Mouse (Mus musculus) thymus, postnatal 25 days (tissue): ENCODE measurements around the gene Tns3.

Experiments
- DNase-seq: peaks from one replicate; pipeline ENCODE4 v3.0.0; 2022

Tns3 gene

GRCm38 (mm10) chr11:8513359-8514253, 150.7 kb downstream of the Tns3 start:
- DNase-seq: no peak

GRCm38 (mm10) chr11:8510294-8510693, 154.0 kb downstream of the Tns3 start:
- no peak for DNase-seq

- DNase-seq: no peak
Observed at GRCm38 (mm10) chr11:8509614-8510013, 154.7 kb downstream of the Tns3 start.

GRCm38 (mm10) chr11:8503735-8504134, 160.6 kb downstream of the Tns3 start:
- no peak for DNase-seq

DNA sequence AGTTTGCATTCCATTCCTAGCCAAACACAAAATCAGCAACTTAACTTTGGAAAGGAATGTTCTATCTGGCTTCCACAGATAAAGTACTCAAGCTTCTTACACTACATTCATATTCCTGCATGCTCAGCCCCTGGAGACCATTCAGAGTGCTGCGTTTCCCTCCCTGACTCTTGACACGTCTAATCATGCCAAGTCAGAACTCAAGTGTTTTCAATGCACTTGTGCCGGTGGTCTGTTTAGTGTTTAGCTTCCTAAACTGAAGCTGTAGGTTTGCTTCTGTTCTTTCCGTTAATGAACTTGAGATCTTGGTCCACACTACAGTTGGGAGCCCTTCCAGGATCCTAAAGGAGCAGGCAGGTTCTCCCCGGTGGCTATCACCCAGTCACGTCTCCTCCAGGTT, 163.5 kb downstream of the Tns3 start:
- no peak for DNase-seq

DNA sequence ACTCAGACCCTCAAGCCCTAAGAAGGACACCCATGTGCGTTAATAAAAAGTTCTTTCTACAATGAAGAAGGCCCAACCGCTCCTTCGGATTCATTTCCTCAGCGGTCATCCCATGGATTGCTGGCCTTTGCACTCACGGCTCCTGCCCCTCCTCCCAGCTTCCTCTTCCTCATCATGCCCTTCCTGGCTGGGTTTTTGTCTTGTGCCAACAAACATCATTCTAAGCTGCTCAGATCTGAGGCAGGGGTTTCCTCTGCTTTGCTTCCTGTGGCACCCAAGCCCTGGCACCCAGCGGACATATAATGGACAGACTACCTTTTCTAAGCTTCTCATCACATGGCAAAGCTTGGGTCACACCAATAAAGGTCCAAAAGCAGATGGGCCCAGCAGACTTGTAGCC, 167.2 kb downstream of the Tns3 start:
- DNase-seq: no peak

GRCm38 (mm10) chr11:8496686-8497085, 167.6 kb downstream of the Tns3 start:
- DNase-seq: no peak

GRCm38 (mm10) chr11:8495801-8496200, 168.5 kb downstream of the Tns3 start:
- DNase-seq: no peak

GRCm38 (mm10) chr11:8495036-8495435, 169.3 kb downstream of the Tns3 start:
- DNase-seq: no peak

- DNase-seq: no peak
Observed at GRCm38 (mm10) chr11:8493931-8494490, 170.3 kb downstream of the Tns3 start.

DNA sequence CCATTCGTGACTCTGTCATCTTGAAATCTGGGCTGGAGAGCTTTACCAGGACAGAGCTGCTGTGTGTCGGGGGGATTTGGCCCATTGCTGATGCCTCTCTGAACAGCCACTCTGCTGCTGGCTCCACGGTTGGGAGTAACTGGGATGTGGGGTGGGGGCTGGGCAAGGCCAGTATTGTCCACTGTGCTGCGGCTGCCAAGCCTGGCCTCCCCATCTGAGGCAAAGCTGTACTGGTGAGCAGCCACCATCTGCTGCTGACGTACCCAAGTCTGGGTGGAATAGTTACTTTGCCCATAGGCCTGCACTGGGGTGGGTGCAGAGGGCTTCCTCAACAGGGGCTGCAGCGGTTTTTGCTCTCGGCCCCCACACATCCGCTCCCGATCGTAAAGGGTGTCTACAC, 172.0 kb downstream of the Tns3 start:
- no peak for DNase-seq

- DNase-seq: no peak
Observed at GRCm38 (mm10) chr11:8488248-8488647, 176.1 kb downstream of the Tns3 start.

- DNase-seq: no peak
Observed at GRCm38 (mm10) chr11:8486552-8486951, 177.8 kb downstream of the Tns3 start.

DNA sequence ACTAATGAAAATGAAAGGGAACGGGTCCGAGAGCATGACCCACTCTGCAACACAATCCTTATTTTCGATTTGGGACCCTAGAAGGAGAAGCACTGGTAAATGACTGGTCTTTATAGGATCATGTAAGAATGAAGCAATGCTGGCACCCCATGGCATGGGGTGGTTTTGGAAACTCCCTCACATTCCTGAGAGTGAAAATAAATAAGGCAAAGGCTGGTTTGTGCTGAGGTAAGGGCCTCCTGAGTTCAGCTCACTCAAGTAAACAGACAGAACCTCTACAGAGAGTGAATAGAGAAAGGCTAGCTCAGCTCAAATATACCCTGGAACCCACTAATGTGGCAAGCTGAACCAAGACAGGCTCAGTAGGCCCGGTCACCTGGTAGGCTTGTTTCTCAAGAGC, 179.8 kb downstream of the Tns3 start:
- DNase-seq: no peak

DNA sequence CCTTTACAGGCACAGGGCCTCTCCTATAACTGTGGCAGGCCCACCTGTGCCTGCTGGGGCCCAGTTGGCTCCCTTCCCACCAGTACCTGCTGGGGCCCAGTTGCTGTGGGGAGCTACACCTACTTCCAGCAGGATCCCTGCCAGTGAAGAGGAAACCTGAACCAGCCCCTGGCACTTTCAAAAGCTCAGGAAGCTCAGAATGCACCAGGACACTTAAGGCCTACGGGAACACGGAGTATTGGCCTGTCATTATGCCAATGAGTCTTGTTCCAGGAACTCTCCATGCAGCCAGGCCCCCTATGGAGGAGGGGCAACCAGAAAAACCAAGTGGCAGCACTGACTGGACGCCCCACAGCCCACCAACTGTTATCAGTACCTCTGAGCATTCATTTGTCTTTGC, 181.6 kb downstream of the Tns3 start:
- no peak for DNase-seq

DNA sequence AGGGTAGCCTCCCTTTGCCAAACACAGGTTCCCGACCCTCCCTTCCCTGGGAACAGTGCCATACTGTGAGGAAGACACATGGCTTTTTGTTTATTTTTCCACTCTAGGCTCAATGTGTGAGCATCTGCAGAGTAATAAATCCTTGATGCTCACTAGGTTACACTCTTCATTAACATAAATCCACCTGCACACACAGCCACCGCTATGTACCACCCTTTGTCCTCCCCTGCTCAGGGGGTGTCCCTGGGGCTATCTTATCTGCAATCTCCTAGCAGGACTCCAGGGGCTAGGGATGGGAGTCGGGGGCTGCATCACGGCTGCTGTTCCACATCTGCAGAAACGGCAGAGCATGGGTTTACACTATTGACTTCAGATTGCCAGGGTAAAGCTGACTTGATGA, 182.4 kb downstream of the Tns3 start:
- no peak for DNase-seq

DNA sequence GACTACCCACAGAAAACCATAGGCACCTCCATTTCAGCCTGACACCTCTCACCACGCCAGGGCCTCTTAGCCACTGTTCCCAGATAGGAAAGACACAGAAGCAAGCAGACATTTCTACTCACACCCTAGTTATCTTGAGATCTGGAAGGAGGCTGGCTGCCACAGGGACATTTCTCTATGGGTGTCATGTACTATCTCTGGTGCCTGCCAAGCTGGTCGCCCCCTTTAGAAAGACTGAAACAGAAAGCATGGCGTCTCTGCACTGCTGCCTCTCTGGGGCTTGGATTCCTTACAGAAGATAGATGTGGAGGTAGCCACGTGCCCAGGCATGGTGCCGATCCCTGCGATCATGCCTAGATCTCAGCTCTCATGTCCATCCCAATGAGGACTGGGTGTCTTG, 182.8 kb downstream of the Tns3 start:
- DNase-seq: no peak

- DNase-seq: no peak
Observed at GRCm38 (mm10) chr11:8479858-8480257, 184.5 kb downstream of the Tns3 start.

- no peak for DNase-seq
Observed at GRCm38 (mm10) chr11:8479313-8479712, 185.0 kb downstream of the Tns3 start.

DNA sequence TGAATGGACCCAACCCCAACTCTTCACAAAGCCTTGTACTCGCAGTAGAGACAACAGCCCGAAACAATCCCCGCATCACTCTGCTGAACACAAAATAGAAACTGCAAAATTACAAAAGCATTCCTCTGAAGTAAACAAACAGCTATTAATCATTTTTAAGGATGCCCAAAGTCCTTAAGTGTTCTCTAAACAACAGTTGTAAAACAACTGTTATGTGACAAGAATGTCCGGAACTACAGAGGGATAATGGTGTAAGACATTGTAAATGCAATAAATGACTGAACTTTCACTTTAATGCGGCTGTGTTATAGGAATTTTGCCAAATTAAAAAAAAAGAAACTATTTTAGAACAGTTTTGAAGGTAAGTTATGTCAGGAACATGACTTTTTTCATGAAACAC, 190.7 kb downstream of the Tns3 start:
- no peak for DNase-seq

DNA sequence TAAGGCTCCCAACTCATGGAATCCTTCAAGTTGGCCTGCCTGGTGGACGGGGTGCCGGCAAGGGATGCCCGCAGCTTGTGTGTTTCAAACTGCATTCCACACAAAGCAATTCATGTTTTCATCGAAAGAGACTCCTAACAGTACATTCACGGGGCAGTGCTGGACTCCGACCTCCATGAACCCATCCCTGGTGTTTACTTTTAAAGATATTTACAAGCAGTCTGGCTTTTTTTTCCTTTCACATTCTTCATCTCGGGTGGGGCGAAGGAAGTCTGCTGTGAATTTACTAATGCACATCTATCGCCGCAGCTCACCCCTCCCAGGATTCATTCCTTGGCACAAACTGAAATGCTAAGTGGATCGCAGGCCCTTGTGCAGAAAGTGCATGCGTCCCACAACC, 191.9 kb downstream of the Tns3 start:
- no peak for DNase-seq

GRCm38 (mm10) chr11:8471535-8471934, 192.8 kb downstream of the Tns3 start:
- no peak for DNase-seq

DNA sequence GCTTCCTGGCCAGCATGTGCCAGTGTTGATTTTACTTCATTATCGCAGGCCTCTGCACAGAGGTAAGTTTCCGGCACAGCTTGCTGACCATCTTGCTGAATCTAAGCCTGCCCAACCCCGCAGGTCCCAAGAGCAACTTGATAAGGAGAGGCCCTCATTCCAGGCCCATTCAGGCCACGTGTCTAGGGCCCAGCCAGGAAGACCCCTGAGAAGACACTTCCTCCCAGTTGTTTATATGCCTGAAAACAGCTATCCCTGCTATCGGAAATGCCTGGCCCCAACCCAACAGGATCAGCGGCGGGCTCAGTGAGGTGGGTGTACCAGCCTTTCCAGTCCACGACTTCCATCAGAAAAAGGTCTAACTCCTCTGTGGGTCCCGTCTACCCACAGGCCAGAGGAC, 194.8 kb downstream of the Tns3 start:
- no peak for DNase-seq
